Mouse (Mus musculus) cerebellum, adult 2 months (tissue): Measurements from ENCODE around the gene Ccr7. TPM values are rescaled to one million over a fixed set of nuclear protein-coding genes. Genes with fewer than 3 reads are reported as not detected.

ENCODE experiments used
- DNase-seq, 2 experiments: peaks; one replicate each; pipeline ENCODE4 v3.0.0; 2021
- H3K27ac ChIP-seq: fragments of 200-500 bp; 2 replicates; pipeline ENCODE4 v1.5.1; 2012; ENCODE audit warnings: low read length, control low read depth, inconsistent platforms; ENCODE audit not compliant: insufficient read depth
- H3K27me3 ChIP-seq: fragments of 200-500 bp; 2 replicates; pipeline ENCODE4 v1.6.1; 2012; ENCODE audit warnings: inconsistent platforms, mild to moderate bottlenecking, low read length, moderate library complexity; ENCODE audit not compliant: control insufficient read depth, insufficient read depth
- H3K4me1 ChIP-seq: fragments of 200-500 bp; 2 replicates; pipeline ENCODE4 v1.6.1; 2011; ENCODE audit warnings: low read length; ENCODE audit not compliant: control insufficient read depth, insufficient read depth
- H3K4me3 ChIP-seq: fragments of 200-500 bp; replicated peaks from 2 replicates; pipeline ENCODE3; 2011; ENCODE audit warnings: mild to moderate bottlenecking, low read depth, low read length, control low read depth; ENCODE audit not compliant: insufficient read depth
- CTCF ChIP-seq: fragments of 200-500 bp; IDR thresholded peaks from 2 replicates; pipeline ENCODE4 v1.5.1; 2011; ENCODE audit warnings: low read depth, mild to moderate bottlenecking, control low read depth, low read length, moderate library complexity, borderline replicate concordance; ENCODE audit not compliant: insufficient read depth
- POLR2A ChIP-seq: fragments of 200-500 bp; IDR thresholded peaks from 2 replicates; pipeline ENCODE4 v1.6.1; 2011; ENCODE audit warnings: low read length, control low read depth, borderline replicate concordance; ENCODE audit not compliant: insufficient read depth
- WGBS: fragments of 180-500 bp; shearing (Covaris S2); methylation state at CpG from one replicate; pipeline ENCODE4 v1.1.7; 2018; 5-methylcytosine and 5-hydroxymethylcytosine counted together
- polyA plus RNA-seq: library from polyadenylated mRNA; depleted of rRNA; stranded (reverse); fragments of >200 nt; gene quantifications from 2 replicates; pipeline ENCODE4 v1.2.3, GENCODE M21; 2012

Gene Ccr7
- polyA plus RNA-seq, 1 experiment = 0.11 TPM

- Histone ChIP-seq H3K27ac (no peak overlapping the region), H3K4me3 (no peak overlapping the region), H3K4me1 (no peaks in the 10 kb centered on the region), H3K27me3 (no peaks in the 10 kb centered on the region)
- no peak for DNase-seq
- TF ChIP-seq CTCF = no peak
- TF ChIP-seq POLR2A = no peak
- WGBS = 66% methylated on average over 17 of the region's 17 CpGs
These were observed 7.6 kb downstream of the Ccr7 start for GRCm38 (mm10) chr11:99147041-99147919.

- H3K4me3 ChIP-seq = no peak overlapping the region
- no peaks in the 10 kb centered on the region for H3K4me1 ChIP-seq
- DNase-seq = no peak
- no peaks in the 10 kb centered on the region for H3K27me3 ChIP-seq
- no peak overlapping the region for H3K27ac ChIP-seq
- 93% methylated on average over 6 of the region's 6 CpGs for WGBS
- TF ChIP-seq CTCF = no peak
- TF ChIP-seq POLR2A = no peak
These were observed 8.3 kb downstream of the Ccr7 start for GRCm38 (mm10) chr11:99146558-99146957.

DNA sequence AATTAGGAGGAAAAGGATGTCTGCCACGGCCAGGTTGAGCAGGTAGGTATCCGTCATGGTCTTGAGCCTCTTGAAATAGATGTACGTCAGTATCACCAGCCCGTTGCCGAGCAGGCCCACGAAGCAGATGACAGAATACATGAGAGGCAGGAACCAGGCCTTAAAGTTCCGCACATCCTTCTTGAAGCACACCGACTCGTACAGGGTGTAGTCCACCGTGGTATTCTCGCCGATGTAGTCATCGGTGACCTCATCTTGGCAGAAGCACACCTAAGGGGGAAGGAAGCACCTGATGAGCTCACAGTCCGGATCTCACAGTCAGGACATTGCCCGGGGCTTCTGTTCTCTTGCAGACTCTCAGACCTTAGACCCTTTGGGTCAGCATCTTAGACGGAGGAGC is 9.1 kb downstream of the Ccr7 start:
- DNase-seq = no peak

DNA sequence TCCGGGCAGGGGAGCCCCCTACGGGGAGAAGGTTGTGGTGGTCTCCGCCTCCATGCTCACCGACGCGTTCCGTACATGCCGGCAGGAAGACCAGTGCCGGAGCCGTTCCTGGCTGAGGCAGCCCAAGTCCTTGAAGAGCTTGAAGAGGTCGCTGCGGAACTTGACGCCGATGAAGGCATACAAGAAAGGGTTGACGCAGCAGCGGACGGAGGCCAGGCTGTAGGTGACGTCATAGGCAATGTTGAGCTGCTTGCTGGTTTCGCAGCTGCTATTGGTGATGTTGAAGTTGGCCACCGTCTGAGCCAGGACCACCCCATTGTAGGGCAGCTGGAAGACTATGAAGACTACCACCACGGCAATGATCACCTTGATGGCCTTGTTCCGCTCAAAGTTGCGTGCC is 9.9 kb downstream of the Ccr7 start:
- Histone ChIP-seq H3K4me3 (no peak overlapping the region), H3K27ac (no peak overlapping the region), H3K4me1 (no peaks in the 10 kb centered on the region), H3K27me3 (no peaks in the 10 kb centered on the region)
- WGBS = 81% methylated on average over 23 of the region's 23 CpGs
- TF ChIP-seq POLR2A = no peak
- no peak for TF ChIP-seq CTCF
- no peak for DNase-seq

More for the DNA sequence above, 9.1 kb downstream of the Ccr7 start:
- Histone ChIP-seq H3K4me1 (no peaks in the 10 kb centered on the region), H3K4me3 (no peak overlapping the region), H3K27me3 (no peaks in the 10 kb centered on the region), H3K27ac (no peak overlapping the region)
- WGBS = 96% methylated on average over 16 of the region's 16 CpGs
- TF ChIP-seq CTCF = no peak
- no peak for TF ChIP-seq POLR2A

DNA sequence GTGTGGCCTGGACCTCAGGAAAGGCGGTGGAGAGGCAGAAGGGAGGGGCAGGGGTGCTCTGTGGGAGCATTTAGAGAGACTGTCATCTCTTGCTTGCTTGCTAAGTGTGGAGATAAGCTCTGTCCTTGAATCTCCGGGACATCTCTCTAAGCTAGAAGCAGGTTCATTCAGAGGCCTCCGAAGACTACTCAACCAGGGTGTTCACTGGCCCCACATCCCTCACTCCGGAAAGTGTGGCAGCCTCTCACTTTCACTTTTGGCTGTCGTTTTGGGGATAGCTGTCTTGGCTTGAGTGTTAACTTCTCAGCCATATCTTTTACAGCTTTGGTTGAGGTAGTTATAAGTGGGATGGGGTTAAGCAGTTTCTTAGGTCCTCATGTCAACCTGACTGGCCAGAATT is 10.4 kb downstream of the Ccr7 start:
- no peaks in the 10 kb centered on the region for H3K27me3 ChIP-seq
- H3K27ac ChIP-seq = no peak overlapping the region
- no peaks in the 10 kb centered on the region for H3K4me1 ChIP-seq
- no peak for TF ChIP-seq POLR2A
- TF ChIP-seq CTCF = no peak
- 76% methylated on average over 5 of the region's 5 CpGs for WGBS
- H3K4me3 ChIP-seq = no peak overlapping the region
- no peak for DNase-seq

DNA sequence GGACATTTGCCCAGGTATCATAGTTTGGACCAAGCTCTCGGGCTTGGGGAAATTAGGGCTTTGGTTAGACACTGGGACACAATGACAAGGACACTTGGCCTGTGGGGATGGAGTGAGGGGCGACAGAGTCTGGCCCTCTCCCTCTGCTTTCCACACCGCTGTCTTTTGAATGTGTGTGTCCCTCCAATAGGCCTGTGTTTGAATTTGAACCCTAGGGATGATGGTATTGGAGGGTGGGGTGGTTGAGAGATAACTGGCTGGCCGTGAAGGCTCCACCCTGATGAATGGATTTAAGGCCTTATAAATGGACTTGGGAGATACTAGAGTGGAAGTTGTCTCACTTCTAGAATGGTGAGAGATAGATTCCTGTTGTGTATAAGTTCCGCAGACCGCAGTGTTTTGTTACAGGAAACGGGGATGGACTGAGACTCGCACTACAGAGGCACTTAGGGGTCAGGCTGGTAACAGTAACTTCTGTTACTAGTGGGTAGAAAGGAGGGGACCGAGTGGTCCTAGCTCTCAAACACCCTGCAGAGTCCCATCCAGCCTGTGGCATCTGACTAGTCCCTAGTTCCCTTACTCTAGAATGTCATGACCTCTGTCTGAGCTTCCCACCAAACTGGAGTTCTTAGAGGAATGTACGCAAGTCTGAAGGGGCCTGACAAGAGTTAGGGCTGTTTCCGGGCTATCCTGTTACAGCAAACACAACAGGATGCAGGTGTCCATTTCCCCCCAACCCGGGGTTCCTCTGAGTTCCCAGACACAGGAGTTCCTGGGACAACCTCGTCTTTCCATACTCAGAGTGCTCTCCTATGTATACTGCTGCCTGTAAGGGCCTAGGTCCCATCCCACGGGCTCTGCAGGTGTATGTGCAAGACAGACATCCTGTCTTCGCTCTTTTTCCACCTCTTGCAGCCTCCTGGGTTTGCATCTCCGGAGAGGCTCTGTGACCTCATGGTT is 11.5 kb downstream of the Ccr7 start:
- TF ChIP-seq POLR2A = no peak
- TF ChIP-seq CTCF = no peak
- WGBS = 81% methylated on average over 16 of the region's 16 CpGs
- Histone ChIP-seq H3K27me3 (no peaks in the 10 kb centered on the region), H3K27ac (no peak overlapping the region), H3K4me3 (no peak overlapping the region), H3K4me1 (no peaks in the 10 kb centered on the region)
- DNase-seq = no peak

DNA sequence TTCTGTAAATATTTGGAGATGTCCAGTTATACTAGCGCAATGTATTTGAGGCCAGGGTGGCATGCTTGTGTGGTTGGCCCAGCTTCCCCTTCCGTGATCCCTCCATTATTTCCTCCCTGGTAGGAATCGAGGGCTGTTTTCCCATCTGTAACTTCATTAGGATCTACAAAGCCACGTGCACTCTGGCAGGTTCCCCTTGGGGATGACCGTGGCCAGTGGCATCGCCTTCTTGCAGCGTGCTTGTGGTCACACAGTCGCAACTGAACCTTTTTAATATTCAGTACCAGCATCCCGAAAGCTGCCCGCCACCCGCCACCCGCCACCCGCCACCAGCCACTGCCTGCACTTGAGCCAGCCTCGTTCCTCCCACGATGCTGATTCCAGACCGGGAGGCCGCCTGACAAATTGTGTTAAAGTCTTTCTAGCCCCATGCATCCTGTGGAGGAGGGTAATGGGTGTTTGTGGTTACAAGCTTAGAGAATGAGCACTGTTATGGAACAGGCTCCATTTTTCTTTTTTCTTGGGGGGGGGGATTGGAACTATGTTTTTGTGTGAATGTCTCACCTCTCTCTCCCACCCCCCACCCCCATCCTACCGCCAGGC is 12.3 kb downstream of the Ccr7 start:
- TF ChIP-seq POLR2A = no peak
- no peak for TF ChIP-seq CTCF
- H3K4me1 ChIP-seq = no peaks in the 10 kb centered on the region
- no peak overlapping the region for H3K27ac ChIP-seq
- H3K4me3 ChIP-seq = no peak overlapping the region
- no peaks in the 10 kb centered on the region for H3K27me3 ChIP-seq
- 42% methylated on average over 18 of the region's 18 CpGs for WGBS
- no peak for DNase-seq

- no peaks in the 10 kb centered on the region for H3K27me3 ChIP-seq
- H3K4me1 ChIP-seq = no peaks in the 10 kb centered on the region
- H3K27ac ChIP-seq = no peak overlapping the region
- 89% methylated on average over 6 of the region's 6 CpGs for WGBS
- no peak overlapping the region for H3K4me3 ChIP-seq
- TF ChIP-seq POLR2A = no peak
- no peak for TF ChIP-seq CTCF
- no peak for DNase-seq
These were observed 12.8 kb downstream of the Ccr7 start for GRCm38 (mm10) chr11:99142046-99142445.
